Mouse (Mus musculus) kidney, postnatal 4 days (tissue): ENCODE data around the gene Tnf.

Source experiments
- DNase-seq, 2 experiments: peaks; one replicate each; pipeline ENCODE4 v3.0.0; 2021; ENCODE audit warnings: mixed read lengths in 2 of 2

Tnf gene

GRCm38 (mm10) chr17:35168541-35169207, 33.1 kb downstream of the Tnf start:
- DNase-seq: peak in 1 of 2 experiments; percentile 58

DNA sequence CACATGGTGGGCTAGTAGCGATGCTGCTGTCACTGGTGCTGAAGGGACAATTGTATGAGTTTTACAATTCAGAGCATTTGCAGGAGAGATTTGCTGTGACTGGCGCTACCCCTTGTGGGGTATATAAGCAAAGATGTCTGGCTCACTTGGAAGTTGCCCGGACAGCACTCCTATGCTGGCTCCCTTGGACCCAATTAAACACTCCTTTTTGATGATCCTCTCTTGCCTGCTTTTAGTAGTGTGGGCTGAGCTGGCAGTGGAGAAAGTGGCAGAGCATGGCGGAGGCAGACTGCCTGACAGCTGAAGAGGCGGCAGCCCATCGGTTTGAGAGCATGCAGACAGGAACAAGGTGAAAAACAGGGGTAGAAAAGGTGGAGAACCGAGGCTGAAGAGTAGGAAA, 34.0 kb downstream of the Tnf start:
- DNase-seq: no peak

DNA sequence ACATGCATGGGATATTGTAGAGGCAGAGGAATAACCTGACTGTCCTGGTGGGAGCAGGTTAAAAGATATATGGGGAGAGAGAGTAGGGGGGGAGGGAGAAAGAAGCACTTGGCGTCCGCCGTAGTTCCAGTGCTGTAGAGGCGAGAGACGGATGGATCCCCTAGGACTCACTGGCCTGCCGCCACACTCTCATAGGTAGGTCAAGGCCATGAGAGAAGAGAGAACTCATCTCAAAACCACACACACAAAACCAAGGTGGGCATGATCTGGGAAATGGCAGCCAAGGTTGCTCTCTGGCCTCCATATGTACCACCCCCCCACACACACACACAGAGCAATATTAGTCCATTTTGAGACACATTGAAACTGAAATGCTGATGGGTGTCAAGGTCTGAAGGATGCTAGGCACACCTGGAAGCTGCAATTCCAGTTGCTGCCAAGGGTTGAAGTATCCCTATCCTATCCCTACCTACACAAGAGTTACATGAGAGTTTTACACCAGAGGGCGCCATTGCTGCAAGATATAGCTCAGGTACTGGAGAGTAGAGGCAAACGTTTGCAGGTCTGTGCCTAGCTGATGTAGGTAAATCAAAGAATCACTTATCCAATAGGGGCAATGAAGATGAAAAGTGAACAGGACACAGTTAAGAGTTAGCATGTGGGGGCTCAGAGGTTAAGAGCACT, 35.3 kb downstream of the Tnf start:
- peak; percentile 73 to 79 for DNase-seq

GRCm38 (mm10) chr17:35165451-35166155, 36.2 kb downstream of the Tnf start:
- no peak for DNase-seq

DNA sequence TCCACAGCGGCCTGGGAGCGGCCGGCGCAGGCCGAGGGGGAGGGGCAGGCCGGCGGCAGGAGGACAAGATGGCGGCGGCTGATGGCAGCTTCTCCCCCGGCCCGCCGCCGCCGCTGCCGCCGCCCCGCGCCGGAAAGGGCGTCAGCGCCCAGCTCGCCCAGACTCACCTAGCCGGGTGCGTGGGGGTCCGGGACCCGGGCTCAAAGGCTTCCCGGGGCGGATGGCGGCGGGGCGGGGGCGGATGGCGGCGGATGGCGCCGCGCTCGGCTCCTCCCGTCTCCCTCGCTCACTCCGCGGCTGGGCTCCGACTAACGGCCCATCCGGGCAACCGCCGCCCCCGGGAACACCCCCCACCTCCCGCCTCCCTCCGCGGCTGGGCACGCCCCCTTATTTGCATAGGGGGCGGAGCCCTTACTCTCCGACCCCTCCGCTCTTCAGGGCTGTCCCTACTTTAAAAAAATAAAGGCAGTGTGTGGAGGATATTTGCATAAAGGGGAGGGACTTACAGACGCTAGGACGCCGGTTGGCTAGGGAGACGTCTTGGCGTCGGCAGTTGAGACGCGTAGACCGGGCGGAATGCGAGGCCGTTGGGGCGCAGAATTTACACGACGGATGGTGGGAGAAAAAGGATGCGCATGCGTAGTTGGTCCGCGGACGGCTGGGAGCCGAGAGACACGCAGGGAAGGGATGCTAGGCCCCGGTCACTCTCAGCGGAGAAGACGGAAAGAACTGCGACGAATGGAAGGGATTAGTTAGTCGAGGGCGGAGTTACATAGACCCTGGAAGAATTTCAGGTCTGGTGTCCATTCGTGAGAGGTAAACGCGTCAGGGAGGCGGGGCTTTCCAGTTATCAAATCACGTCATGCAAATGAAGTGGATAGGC, 37.0 kb downstream of the Tnf start, which contains the start of gene Prrc2a:
TSS of gene Prrc2a (minus strand) at position 330 of the 883 bp plus-strand sequence.
- peak; percentile 98 to 99 for DNase-seq

DNA sequence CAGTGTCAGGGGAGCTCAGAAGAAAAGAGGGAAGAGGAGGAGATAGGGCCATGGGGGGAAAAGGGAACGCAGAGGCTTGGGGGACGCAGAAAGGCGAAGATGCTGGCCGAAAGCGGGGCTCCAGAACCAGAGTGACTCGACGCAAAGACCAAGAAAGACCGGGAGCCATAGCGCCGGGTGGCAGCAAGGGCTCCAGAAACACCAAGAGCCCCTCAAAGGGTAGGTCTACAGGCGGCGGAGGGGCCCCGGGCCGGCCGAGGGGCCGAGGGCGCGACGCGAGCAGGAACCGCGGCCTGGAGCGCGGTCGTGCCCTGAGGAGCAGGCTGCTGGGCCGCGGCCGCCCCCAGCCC, 37.6 kb downstream of the Tnf start:
- no peak for DNase-seq

- peak in 1 of 2 experiments; percentile 33 for DNase-seq
Measured at GRCm38 (mm10) chr17:35163326-35164081, 38.3 kb downstream of the Tnf start.

DNA sequence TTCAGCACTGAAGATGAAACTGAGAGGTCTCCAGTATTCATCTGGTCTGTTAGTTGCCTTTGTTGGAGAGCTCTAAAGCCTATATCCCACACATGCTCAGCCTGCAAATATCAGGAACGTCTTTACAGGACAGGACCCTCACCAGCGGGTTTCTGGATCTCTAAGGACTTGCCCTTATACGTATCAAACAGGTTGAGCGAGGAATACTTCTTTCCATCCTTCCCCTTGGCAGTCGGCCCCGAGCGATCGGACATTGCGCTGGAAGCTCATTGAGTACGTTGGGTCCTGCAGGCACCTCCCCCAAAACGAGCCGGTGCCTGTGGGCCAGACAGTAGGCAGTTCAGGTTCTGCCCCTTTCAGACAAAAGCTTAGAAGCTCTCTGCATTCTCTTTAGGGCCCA, 39.1 kb downstream of the Tnf start:
- peak; percentile 50 to 59 for DNase-seq

DNA sequence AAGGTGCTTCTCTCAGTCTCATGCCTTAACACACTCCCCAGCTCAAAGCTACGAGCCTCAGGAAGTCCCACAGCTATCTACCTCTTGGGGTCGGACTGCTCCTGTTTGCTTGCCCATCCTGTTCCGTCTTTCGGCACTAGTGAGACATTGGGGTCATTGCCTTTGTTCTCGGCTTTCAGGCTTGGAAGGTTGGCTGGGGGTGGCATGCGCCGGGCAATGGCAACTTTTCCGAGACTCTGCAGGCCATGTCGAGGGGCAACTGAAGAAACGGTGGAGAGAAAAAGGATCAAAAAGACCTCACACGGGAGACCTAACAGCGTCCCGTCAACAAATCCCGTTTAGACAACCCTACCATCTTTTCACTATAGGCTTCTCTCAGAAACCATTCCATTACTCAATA, 39.7 kb downstream of the Tnf start:
- peak in 1 of 2 experiments; percentile 5 for DNase-seq

- no peak for DNase-seq
Measured at GRCm38 (mm10) chr17:35161421-35161820, 40.4 kb downstream of the Tnf start.

DNA sequence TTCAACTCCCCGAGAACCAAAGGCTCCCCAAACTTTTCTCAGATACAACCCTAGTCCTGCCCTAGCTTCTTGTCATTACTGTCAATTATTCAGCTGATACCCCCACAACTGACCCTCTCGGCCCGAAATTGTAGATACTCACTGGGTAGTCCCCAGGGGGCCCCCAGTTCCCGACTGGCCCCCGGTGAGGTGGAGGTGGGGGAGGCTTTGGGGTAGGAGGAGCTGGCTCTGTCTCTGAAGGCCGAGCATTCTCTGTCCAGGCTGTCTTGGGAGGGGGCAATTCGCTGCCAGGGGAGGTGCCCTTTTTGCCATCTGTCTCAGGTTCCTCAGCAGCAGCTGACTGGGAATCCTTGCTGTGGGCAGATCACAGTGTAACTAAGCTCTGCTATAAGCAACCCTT, 42.2 kb downstream of the Tnf start:
- no peak for DNase-seq

- DNase-seq: no peak
Measured at GRCm38 (mm10) chr17:35158850-35159593, 42.8 kb downstream of the Tnf start.

DNA sequence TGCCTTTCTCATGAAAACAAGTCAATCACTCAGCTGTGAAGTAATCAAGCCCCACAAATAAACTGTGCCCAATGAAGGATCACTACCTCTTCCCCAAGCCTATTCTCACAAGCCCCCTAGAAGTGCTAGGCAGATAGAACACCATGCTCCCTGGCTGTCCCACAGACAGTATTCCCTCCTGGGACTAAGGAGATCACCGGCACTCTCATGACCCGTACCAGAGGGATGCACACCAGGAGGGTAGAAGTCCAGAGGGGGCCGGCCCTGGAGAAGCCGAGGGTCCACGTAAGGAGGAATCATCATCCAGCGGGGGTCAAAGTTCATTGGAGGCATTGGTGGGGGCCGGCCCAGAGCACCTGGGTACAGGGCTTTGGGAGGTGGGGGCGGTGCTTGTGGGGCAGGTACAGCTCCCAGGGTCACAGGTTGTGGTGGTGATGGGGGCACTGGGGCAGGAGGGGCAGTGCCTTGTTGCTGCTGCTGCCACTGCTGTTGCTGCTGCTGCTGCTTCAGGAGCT, 44.1 kb downstream of the Tnf start:
- peak in 1 of 2 experiments; percentile 37 for DNase-seq

GRCm38 (mm10) chr17:35157254-35157653, 44.6 kb downstream of the Tnf start:
- no peak for DNase-seq

DNA sequence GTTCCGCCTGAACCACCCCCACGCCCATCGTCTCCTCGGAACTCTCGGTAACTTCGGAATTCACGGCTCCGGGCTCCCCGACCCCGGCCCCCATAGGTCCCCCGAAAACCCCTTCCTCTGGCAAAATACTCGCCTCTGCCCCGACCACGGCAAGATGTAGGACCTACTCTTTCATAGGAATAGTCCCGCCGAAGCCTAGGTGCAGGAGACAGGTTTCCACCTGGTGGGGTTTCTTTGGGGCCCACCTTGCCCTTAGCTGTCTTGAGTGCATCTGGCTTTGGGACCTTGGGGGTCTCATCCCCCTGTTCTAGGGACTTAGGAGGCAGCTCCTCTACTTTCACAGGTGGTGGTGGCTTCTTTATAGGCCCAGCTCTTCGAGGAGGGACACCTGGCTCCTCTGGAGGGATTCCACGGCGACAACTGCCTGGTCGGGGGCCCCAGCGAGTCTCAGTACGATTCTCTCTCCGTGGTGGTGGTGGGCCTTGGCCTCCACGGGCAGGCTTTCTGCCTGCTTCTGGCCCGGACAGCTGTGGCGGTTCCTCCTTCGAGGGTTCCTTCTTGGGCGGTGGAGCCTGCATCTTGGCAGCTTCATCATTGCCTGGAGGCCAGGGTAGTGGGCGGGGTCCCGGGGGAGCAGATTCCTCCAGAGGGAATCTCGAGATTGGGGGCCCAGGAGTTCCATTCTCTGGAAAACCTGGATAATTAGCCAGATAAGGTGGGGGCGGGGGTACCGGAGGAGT, 45.2 kb downstream of the Tnf start:
- no peak for DNase-seq

- no peak for DNase-seq
Measured at GRCm38 (mm10) chr17:35155451-35155850, 46.4 kb downstream of the Tnf start.

GRCm38 (mm10) chr17:35154616-35155015, 47.2 kb downstream of the Tnf start:
- no peak for DNase-seq

- DNase-seq: no peak
Measured at GRCm38 (mm10) chr17:35153931-35154330, 47.9 kb downstream of the Tnf start.

GRCm38 (mm10) chr17:35153077-35153476, 48.7 kb downstream of the Tnf start:
- DNase-seq: no peak

DNA sequence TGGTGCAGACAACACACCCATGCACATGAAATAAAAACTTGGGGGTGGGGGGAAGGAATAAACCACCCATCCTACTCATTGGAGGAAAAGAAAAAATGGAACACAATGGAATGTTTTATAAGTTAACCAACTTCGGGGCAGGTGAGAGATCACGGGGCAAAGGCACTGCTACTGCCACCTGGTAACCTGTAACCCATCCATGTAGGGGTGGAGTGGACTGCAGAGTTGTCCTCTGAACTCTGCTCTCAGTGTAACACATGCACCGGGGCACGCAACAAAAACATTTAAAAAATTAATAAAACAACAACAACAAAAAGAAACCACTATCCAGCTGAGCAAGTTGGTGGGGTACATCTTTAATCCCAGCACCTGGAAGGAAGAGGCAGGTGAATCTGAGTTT, 49.7 kb downstream of the Tnf start:
- DNase-seq: no peak
